Mouse (Mus musculus): Measurements from ENCODE around the gene Fbln5.

- no peak for TF ChIP-seq CTCF (IDR thresholded peaks at IDR 0.05; ENCODE audit: low read depth)
- no peak for TF ChIP-seq EP300 (IDR thresholded peaks at IDR 0.05; ENCODE audit: low read depth)
These were observed 33.1 kb upstream of the Fbln5 start for GRCm38 (mm10) chr12:101851846-101852564.

Measured in liver, postnatal 0 days (tissue).